Comparison of ENCODE assay signal across 8 mouse cellular contexts in the genomic region with DNA sequence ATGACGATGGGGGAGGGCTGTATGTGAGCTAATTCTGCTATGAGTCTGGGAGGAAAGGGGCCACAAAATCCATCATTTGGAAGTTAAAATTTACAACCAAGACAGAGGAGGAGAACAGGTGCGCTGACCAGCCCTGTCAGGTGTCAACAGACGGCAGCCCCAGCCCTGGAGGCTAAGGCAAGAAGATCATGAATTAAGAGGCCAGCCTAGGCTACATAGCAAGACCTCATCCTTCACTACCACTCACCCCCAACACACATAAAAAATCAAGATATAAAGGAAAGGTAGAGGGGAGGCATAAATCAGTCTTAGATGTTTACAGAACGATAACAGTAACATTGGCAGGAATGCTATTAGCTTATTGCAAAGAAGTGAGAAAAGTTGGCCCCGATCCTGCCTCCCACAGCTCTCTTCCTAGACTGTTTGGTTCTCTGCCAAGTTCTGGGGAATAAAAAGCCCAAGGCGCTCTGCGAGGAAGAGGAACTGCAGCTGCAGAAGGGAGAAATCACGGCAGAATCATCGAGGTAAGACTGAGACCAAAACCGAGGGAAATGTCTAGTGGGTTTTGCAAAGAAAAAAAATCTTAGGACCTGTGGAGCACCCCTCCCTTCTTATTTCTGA. TPM values are rescaled to one million over a fixed set of nuclear protein-coding genes. Genes with fewer than 3 reads are reported as not detected.
DNase-seq lines count a peak whose midpoint lies in the region; TF ChIP-seq lines count a peak whose summit lies in the region.

A gene (plus strand): TSS at position 477 of the 621 bp plus-strand sequence.

- DNase-seq in cerebellum, adult 11 months = peak; percentile 8
- DNase-seq in cerebellum, adult 9-10 months = no peak
- DNase-seq in adrenal gland, postnatal 10 days = peak; percentile 68
- DNase-seq in gastrocnemius, adult 2 months = peak; percentile 66
- DNase-seq in kidney, adult 11 months = peak; percentile 57
- peak; percentile 38 to 61 for DNase-seq in left cerebral cortex, adult 8-10 months (ENCODE audit: low spot score in 2 of 2)
- DNase-seq in retina, postnatal 7 days (ENCODE audit: low read depth, low spot score) = peak; percentile 21
- no peak for DNase-seq in T-cell, adult 2 months (ENCODE audit: low spot score)

- no peak for TF ChIP-seq CTCF in gastrocnemius, adult 2 months (IDR thresholded peaks at IDR 0.05)

- intact Hi-C loops in gastrocnemius, adult 2 months (cut with DNase I) = no loop called here

- peak within 1 kb of the TSS; percentile 61 for H3K4me3 ChIP-seq in gastrocnemius, adult 2 months

- H3K27ac ChIP-seq in gastrocnemius, adult 2 months = peak within 1 kb of the TSS; percentile 48

RNA-seq across cellular contexts. Expression of the gene that starts here (rescaled TPM):
- 10 to 100 TPM; 14.5 to 15.9 TPM for total RNA-seq in adrenal gland, postnatal 10 days (2021)
- 1 to 10 TPM; 5.7 to 5.9 TPM for total RNA-seq in gastrocnemius, adult 2 months (2021)
- total RNA-seq in left cerebral cortex, adult 8-10 months (2022) = 100 to 1,000 TPM in 3 of 4 experiments, 10 to 100 TPM in 1; 97.9 to 105 (median 103) TPM

Comparison
In these comparisons a context has a peak if more than half of its experiments do, and no peak if none do; other contexts are left out.
1. RNA of the gene that starts here (total RNA-seq): 97.9 to 105 TPM in left cerebral cortex, adult 8-10 months; 14.5 to 15.9 TPM in adrenal gland, postnatal 10 days and 5.7 to 5.9 TPM in gastrocnemius, adult 2 months; every median in the first group is over 4 times any median in the second.
2. DNase-seq: peak in cerebellum, adult 11 months (single experiment), adrenal gland, postnatal 10 days (single experiment), gastrocnemius, adult 2 months (single experiment), kidney, adult 11 months (single experiment), left cerebral cortex, adult 8-10 months (2 of 2) and retina, postnatal 7 days (single experiment); none in cerebellum, adult 9-10 months (single experiment) and T-cell, adult 2 months (single experiment).